In the genomic region with DNA sequence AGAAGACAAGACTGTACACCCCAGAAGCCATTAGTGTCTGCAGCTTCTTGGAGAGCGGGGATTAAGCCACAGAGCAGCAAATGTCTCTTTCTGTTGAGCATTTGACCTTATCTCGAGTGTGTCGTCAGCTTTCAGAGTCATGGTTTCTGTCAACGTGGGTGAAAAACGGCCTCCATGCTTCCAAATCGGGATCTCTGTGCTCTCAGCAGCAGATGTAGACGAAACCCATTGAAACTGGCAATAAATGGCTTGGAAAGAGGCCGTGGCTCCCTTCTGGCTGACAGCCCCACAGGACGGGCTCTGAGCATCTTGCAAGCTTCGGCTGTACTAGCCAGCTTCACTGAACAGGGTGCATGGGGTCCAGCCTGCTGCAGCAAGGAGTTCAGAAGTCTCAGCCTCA, we compare ENCODE assay signal across 27 mouse cellular contexts.
A peak's percentile ranks its signal among the peaks of the same experiment; 100 is the strongest.
DNase-seq lines count a peak whose midpoint lies in the region; TF ChIP-seq lines count a peak whose summit lies in the region.
"Had no signal": no experiment of that assay in that cellular context is flagged by ENCODE, and none has a peak within 500 bp of the region (broad histone marks: within the 10 kb centered on the region; RNA-seq: fewer than 3 reads in every experiment).

No protein-coding gene starts in this region.

- H3K4me1 ChIP-seq in heart, adult 2 months (ENCODE audit: control insufficient read depth, insufficient read depth, low read length) = no peaks in the 10 kb centered on the region
- H3K4me1 ChIP-seq: embryonic facial prominence, embryonic 15.5 days; hindbrain, embryonic 15.5 days; kidney, embryonic 15.5 days; limb, embryonic 12.5 days; liver, embryonic 15.5 days had no signal

- no peak for TF ChIP-seq CTCF in heart, adult 2 months (IDR thresholded peaks at IDR 0.05)
- TF ChIP-seq CTCF in layer of hippocampus, adult 2 months (conservative IDR thresholded peaks at IDR 0.05) = no peak

- TF ChIP-seq EP300 in heart, adult 2 months (IDR thresholded peaks at IDR 0.05; ENCODE audit: insufficient read depth, low read depth, low read length) = no peak

- no peak overlapping the region for H3K9ac ChIP-seq in heart, adult 2 months (ENCODE audit: low read depth, low read length)
- H3K9ac ChIP-seq: embryonic facial prominence, embryonic 15.5 days; forebrain, embryonic 12.5 days; forebrain, postnatal 0 days; hindbrain, embryonic 15.5 days; kidney, embryonic 15.5 days; limb, embryonic 12.5 days; liver, embryonic 15.5 days; lung, embryonic 14.5 days had no signal

- intact Hi-C loops in heart, adult 2 months (cut with DNase I) = no loop called here

- no peaks in the 10 kb centered on the region for H3K36me3 ChIP-seq in heart, adult 2 months (ENCODE audit: control insufficient read depth, insufficient read depth, low read length)
- H3K36me3 ChIP-seq: embryonic facial prominence, embryonic 10.5 days; embryonic facial prominence, embryonic 15.5 days; forebrain, embryonic 12.5 days; hindbrain, embryonic 15.5 days; kidney, embryonic 15.5 days; limb, embryonic 12.5 days; liver, embryonic 15.5 days had no signal

- 41% methylated on average over 10 of the region's 10 CpGs for WGBS in heart, adult 2 months

- TF ChIP-seq POLR2A in heart, adult 2 months (IDR thresholded peaks at IDR 0.05; ENCODE audit: insufficient read depth, low read depth, low read length) = no peak

- DNase-seq in cerebellum, adult 11 months = peak; percentile 17
- DNase-seq in cerebellum, adult 9-11 months = no peak
- DNase-seq in heart, adult 11 months = peak; percentile 74
- DNase-seq in heart, adult 2 months = no peak
- no peak for DNase-seq in layer of hippocampus, adult 2 months (ENCODE audit: low spot score in 2 of 2)
- no peak for DNase-seq in layer of hippocampus, postnatal 14 days (ENCODE audit: low spot score in 2 of 2)
- peak; percentile 43 for DNase-seq in brain, adult 2 months (ENCODE audit: low read depth, low spot score)
- no peak for DNase-seq in left cerebral cortex, adult 8-10 months (ENCODE audit: low spot score in 2 of 2)
- DNase-seq: cerebellum, adult 11-12 months; forebrain, postnatal 0 days; kidney, adult 18-20 months; kidney, postnatal 25 days; layer of hippocampus, adult 9-11 months; lung, embryonic 14.5 days; lung, postnatal 14 days; right cerebral cortex, postnatal 25 days; spleen, adult 18-20 months; thymus, adult 2 months; thymus, postnatal 36 days had no signal

- no peak overlapping the region for H3K4me3 ChIP-seq in heart, adult 2 months
- H3K4me3 ChIP-seq in layer of hippocampus, adult 2 months = no peak overlapping the region
- H3K4me3 ChIP-seq: embryonic facial prominence, embryonic 10.5 days; embryonic facial prominence, embryonic 15.5 days; forebrain, embryonic 12.5 days; hindbrain, embryonic 15.5 days; kidney, embryonic 15.5 days; limb, embryonic 12.5 days; liver, embryonic 15.5 days had no signal

- no peaks in the 10 kb centered on the region for H3K27me3 ChIP-seq in heart, adult 2 months (ENCODE audit: control insufficient read depth, insufficient read depth, low read length)
- H3K27me3 ChIP-seq: embryonic facial prominence, embryonic 15.5 days; forebrain, embryonic 12.5 days; hindbrain, embryonic 15.5 days; kidney, embryonic 15.5 days; liver, embryonic 15.5 days; Patski had no signal

- H3K27ac ChIP-seq in heart, adult 2 months = no peak overlapping the region
- H3K27ac ChIP-seq in layer of hippocampus, adult 2 months = peak overlapping the region; percentile 33; the same call in 1 of the 2 replicates
- H3K27ac ChIP-seq: embryonic facial prominence, embryonic 10.5 days; embryonic facial prominence, embryonic 15.5 days; forebrain, embryonic 12.5 days; hindbrain, embryonic 15.5 days; kidney, embryonic 15.5 days; limb, embryonic 12.5 days; liver, embryonic 15.5 days had no signal

- no peaks in the 10 kb centered on the region for H3K79me2 ChIP-seq in heart, adult 2 months (replicated peaks; ENCODE audit: control insufficient read depth, insufficient read depth, low read length)

Comparison
In these comparisons a context has a peak if more than half of its experiments do, and no peak if none do; other contexts are left out.
1. DNase-seq: peak in cerebellum, adult 11 months (single experiment), heart, adult 11 months (single experiment) and brain, adult 2 months (single experiment); none in cerebellum, adult 9-11 months (single experiment), heart, adult 2 months (0 of 2), layer of hippocampus, adult 2 months (0 of 2), layer of hippocampus, postnatal 14 days (0 of 2) and left cerebral cortex, adult 8-10 months (0 of 2).